Mouse (Mus musculus): ENCODE data around the gene Gm9803. TPM values are rescaled to one million over a fixed set of nuclear protein-coding genes. Genes with fewer than 3 reads are reported as not detected.

Gm9803 gene
- polyA plus RNA-seq, 1 experiment = 16.7 TPM

Other genes starting within 250 kb of the Gm9803 start
- 2.9 and 3.5 TPM in 2 replicates for gene Bend3, start 45.3 kb upstream of the Gm9803 start, polyA plus RNA-seq (2012; rRNA removed)
- gene 1700021F05Rik, start 16.9 kb downstream of the Gm9803 start, polyA plus RNA-seq (2012; rRNA removed) = 21.4 and 27.3 TPM in 2 replicates
- gene Cd24a, start 54.2 kb downstream of the Gm9803 start, polyA plus RNA-seq (2012; rRNA removed) = 112 and 114 TPM in 2 replicates